Mouse (Mus musculus): ENCODE measurements around the gene Ccn2. TPM values are rescaled to one million over a fixed set of nuclear protein-coding genes. Genes with fewer than 3 reads are reported as not detected.

Gene Ccn2
- polyA plus RNA-seq, 1 experiment from 2014 or later, result 124 TPM

DNA sequence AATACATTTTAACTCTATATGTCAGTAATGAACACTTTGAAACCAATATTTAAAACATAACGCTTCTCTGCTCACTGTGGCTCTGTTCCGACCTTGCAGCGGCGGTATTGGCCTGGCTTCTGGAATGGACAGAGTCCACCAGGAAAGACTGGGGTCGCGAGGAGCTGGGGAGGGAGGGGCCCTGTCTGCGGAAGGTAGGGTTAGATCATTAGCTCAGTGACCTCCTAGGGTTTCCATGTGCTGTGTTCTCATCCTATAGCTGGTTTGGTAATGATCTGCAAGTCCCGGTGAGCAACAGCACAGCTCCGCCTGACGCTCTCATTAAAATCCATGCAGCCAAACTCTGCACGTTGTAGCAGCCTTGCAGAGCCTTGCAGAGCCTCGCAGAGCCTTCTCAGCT lies 32.0 kb downstream of the Ccn2 start:
- ATAC-seq (no peak), DNase-seq (ENCODE audit: low read depth, low spot score) (no peak)
- in situ Hi-C loops (cut with MboI; ENCODE audit: low pct_unique_long_range_greater_than_20kb), result loop anchor here (5.0 to 25.0 kb wide), 3 partner anchors 460 to 812 kb away; no protein-coding TSS in a partner anchor
- POLR2A ChIA-PET, result no interaction called here
- H3K27me3 ChIP-seq, result no peaks in the 10 kb centered on the region
- TF ChIP-seq CTCF (IDR thresholded peaks at IDR 0.05), result no peak
- CTCF ChIA-PET, result interaction anchor here (1.0 to 2.1 kb wide), 2 partner anchors 163 to 315 kb away, joined by 3 to 5 read pairs; no protein-coding TSS in a partner anchor

DNA sequence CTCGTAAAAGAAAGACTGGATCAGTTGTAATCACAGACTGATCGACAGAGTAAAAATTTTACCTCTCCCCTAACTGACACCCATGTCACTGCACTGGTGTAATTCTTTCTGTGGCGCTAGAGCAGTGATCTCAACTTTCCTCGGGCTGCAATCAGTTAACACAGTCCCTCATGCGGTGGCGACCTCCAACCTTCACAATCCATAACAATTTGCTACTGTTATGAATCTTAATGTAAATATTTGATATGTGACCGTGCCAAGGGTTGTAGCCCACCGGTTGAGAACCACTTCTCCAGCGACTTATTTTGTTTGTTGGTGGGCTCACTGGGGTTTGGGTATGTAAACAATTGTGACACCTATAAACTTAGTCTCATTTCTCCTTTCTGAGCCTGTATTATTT lies 33.2 kb downstream of the Ccn2 start:
- POLR2A ChIA-PET, result no interaction called here
- CTCF ChIA-PET, result interaction anchor here (2.1 kb wide), 1 partner anchor 316 kb away, joined by 5 read pairs; no protein-coding TSS in a partner anchor
- no peak for DNase-seq (ENCODE audit: low read depth, low spot score)
- no peak for TF ChIP-seq CTCF (IDR thresholded peaks at IDR 0.05)
- no peaks in the 10 kb centered on the region for H3K27me3 ChIP-seq
- in situ Hi-C loops (cut with MboI; ENCODE audit: low pct_unique_long_range_greater_than_20kb), result loop anchor here (5.0 to 25.0 kb wide), 3 partner anchors 461 to 814 kb away; no protein-coding TSS in a partner anchor
- ATAC-seq, result no peak

DNA sequence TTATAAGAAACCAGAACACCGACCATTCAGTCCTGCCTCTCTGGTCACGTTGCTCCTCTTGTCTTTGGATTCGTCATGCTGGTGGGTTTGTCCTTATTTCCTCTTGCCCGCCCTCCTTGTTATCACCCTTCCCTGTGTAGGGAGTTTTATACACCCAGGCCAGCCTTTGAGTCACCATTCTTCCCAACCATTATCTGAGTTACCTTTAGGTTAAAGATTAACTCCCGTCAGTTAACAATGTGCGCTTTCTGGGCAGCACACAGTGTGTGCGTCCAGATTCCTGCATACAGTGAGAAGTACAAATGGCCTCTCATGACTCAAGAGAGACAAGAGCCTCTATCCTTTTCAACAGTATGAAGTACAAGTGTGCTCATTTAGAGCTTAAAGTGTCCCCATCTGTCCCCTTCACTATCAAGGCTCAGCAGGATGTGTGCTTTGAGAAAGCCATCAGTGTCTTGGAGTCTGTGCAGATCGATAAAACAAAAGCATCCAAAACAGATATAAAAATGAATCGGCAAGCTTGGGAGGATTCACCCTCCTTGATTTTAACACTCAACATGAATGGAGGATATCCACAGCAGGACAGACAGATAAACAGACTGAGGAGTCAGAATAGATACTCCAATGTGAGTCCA lies 34.0 kb downstream of the Ccn2 start:
- DNase-seq (ENCODE audit: low read depth, low spot score) (no peak), ATAC-seq (peak; percentile 76)
- no peak for TF ChIP-seq CTCF (IDR thresholded peaks at IDR 0.05)
- ChIA-PET CTCF (interaction anchor here (0.7 to 1.8 kb wide), 2 partner anchors 161 to 331 kb away, joined by 3 to 9 read pairs; no protein-coding TSS in a partner anchor), POLR2A (no interaction called here)
- in situ Hi-C loops (cut with MboI; ENCODE audit: low pct_unique_long_range_greater_than_20kb), result loop anchor here (5.0 to 25.0 kb wide), 3 partner anchors 462 to 814 kb away; no protein-coding TSS in a partner anchor
- no peaks in the 10 kb centered on the region for H3K27me3 ChIP-seq

DNA sequence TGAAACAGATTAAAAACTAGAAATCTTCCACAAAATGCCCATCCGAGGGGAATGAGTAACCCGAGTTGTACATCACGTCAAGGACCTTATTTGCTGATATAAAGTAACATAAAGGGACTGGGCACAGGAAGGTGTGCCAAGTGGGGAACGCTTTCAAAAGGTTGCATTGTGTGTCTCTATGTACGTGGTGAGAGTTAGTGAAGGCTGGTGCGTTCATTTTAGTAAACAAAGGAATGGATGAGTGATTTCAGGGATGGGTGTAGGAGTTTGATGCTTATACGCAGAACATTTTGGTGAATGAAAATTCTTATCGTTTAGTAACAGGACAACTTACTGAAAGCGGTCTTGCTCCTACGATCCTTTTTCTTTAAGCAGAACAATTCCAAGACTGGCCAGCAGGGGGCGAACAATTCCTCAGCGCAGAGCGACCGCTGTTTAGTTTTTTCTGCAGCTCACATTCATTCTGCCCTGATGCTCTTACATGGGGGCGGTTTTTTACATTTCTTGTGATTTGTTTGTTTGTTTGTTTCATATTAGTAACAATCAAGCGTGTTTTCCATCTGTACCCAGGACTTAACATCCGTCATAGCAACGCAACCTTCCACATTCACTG lies 35.3 kb downstream of the Ccn2 start:
- DNase-seq (ENCODE audit: low read depth, low spot score), result no peak
- POLR2A ChIA-PET, result no interaction called here

DNA sequence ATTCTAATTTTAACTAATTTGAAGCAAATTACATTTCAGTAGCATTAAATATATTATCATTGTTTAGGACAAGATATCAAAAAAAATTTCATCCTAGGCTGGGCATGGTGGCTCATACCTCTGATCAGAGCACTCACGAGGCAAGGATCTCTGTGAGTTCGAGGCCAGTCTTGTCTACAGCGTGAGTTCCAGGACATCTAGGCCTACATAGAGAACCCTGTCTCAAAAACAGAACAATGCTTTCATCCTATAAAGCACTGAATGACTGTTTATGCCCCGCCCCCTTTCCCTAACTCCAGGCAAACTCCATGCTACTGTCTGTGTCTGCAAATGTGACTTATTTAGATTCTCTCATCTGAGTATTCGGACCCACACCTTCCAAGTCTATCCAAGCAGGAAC lies 35.9 kb downstream of the Ccn2 start:
- DNase-seq (ENCODE audit: low read depth, low spot score) (no peak), ATAC-seq (no peak)
- TF ChIP-seq CTCF (IDR thresholded peaks at IDR 0.05), result no peak
- POLR2A ChIA-PET, result no interaction called here
- in situ Hi-C loops (cut with MboI; ENCODE audit: low pct_unique_long_range_greater_than_20kb), result loop anchor here (5.0 to 25.0 kb wide), 2 partner anchors 156 to 581 kb away; no protein-coding TSS in a partner anchor
- no peaks in the 10 kb centered on the region for H3K27me3 ChIP-seq
- CTCF ChIA-PET, result interaction anchor here (0.9 to 1.1 kb wide), 2 partner anchors 22 to 268 kb away, joined by 3 read pairs; no protein-coding TSS in a partner anchor

More for the DNA sequence above, 35.3 kb downstream of the Ccn2 start:
- no peaks in the 10 kb centered on the region for H3K27me3 ChIP-seq
- no peak for ATAC-seq
- peak; percentile 90 for TF ChIP-seq CTCF (IDR thresholded peaks at IDR 0.05)
- in situ Hi-C loops (cut with MboI; ENCODE audit: low pct_unique_long_range_greater_than_20kb), result loop anchor here (5.0 to 25.0 kb wide), 2 partner anchors 157 to 582 kb away; no protein-coding TSS in a partner anchor
- CTCF ChIA-PET, result interaction anchor here (0.9 to 1.8 kb wide), 4 partner anchors 22 to 267 kb away, joined by 3 to 9 read pairs (median 3); no protein-coding TSS in a partner anchor

DNA sequence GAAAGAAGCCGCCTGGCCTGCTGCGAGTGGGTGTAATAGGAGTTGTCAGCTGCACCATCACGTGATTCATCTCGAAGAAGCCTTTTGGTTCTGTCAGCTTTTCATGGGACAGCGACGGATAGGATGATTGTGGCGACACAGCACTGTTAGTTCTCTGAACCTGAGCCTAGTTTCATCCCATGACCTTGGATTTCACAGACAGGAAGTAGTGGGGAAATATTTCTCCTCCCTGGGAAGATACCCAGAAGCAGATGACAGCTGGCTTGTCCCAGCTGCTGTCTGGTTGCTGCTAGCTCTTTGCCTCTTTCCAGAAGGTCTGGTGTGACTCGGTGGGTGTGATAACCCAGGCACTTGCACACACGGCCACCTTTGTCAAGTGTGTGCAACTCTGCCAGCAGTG lies 39.0 kb downstream of the Ccn2 start:
- in situ Hi-C loops (cut with MboI; ENCODE audit: low pct_unique_long_range_greater_than_20kb), result loop anchor here (5.0 to 25.0 kb wide), 2 partner anchors 153 to 578 kb away; no protein-coding TSS in a partner anchor
- TF ChIP-seq CTCF (IDR thresholded peaks at IDR 0.05), result no peak
- ATAC-seq (no peak), DNase-seq (ENCODE audit: low read depth, low spot score) (no peak)
- CTCF ChIA-PET, result no interaction called here
- no peaks in the 10 kb centered on the region for H3K27me3 ChIP-seq
- POLR2A ChIA-PET, result interaction anchor here (0.6 kb wide), 1 partner anchor 242 kb away, joined by 3 read pairs; no protein-coding TSS in a partner anchor

DNA sequence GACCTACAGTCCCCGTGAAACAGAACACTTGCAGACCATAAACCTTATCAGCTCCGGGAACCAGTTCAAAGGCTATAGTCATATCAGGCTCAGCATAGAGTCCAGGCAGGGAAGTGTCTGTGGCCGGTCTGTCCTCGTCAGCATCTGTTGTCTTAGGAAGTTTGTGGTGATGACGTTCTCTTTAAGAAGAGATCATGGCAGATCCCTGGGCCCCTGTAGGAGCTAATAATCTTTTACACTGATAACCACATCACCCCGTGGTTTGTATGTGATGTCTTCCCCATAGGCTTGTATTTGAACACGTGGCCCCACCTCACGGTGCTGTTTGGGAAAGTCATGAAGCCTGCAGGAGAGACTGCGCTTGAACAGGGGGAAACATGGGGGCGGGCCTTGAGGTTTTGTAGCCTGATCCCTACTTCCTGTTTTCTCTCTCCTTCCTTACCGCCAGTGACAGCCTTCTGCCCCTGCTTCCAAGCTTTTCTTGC lies 40.1 kb downstream of the Ccn2 start:
- in situ Hi-C loops (cut with MboI; ENCODE audit: low pct_unique_long_range_greater_than_20kb), result loop anchor here (25.0 kb wide), 1 partner anchor 577 kb away; no protein-coding TSS in a partner anchor
- DNase-seq (ENCODE audit: low read depth, low spot score) (no peak), ATAC-seq (no peak)
- no peak for TF ChIP-seq CTCF (IDR thresholded peaks at IDR 0.05)
- ChIA-PET POLR2A (no interaction called here), CTCF (no interaction called here)
- H3K27me3 ChIP-seq, result no peaks in the 10 kb centered on the region

DNA sequence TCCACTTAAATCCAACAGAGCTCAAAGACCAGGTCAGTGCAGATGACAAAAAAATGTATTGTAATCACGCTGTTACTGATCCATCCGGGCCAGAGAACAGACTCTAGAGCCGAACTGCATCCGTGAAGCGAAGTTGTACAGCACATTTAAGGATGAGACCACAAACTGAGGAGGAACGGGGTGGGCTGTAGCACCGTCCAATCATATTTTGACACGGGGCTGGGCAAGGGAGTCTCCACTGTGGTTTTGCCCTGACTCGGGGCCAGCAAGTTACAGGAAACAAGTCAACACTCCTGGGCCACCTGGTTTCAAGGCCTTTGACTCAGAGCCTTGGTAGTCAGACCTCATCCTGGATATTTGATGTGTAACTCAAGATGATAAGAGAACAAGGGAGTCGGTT lies 40.6 kb downstream of the Ccn2 start:
- H3K27me3 ChIP-seq, result no peaks in the 10 kb centered on the region
- no peak for DNase-seq (ENCODE audit: low read depth, low spot score)
- ATAC-seq, result no peak
- in situ Hi-C loops (cut with MboI; ENCODE audit: low pct_unique_long_range_greater_than_20kb), result loop anchor here (25.0 kb wide), 1 partner anchor 576 kb away; no protein-coding TSS in a partner anchor
- ChIA-PET CTCF (no interaction called here), POLR2A (no interaction called here)
- no peak for TF ChIP-seq CTCF (IDR thresholded peaks at IDR 0.05)

DNA sequence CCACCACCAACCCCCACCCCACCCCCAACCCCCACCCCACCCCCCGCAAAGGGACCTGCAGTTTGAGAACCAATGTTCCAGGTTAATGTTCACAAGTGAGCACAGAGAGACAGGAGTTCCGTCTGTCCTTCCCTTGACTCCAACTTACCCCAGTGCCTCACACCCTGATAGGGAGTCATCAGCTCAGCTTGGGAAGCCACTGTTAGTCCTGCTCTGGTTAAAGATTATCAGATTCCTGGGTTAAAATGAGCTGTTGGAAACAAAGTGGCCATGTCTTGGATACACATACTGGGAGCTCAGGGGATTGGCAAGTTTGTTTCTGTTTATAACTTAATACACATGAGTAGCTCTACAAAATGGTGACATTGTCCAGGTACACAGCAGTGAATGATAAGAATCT lies 41.7 kb downstream of the Ccn2 start:
- H3K27me3 ChIP-seq, result no peaks in the 10 kb centered on the region
- ATAC-seq (peak; percentile 57), DNase-seq (ENCODE audit: low read depth, low spot score) (no peak)
- in situ Hi-C loops (cut with MboI; ENCODE audit: low pct_unique_long_range_greater_than_20kb), result loop anchor here (25.0 kb wide), 1 partner anchor 575 kb away; no protein-coding TSS in a partner anchor
- ChIA-PET CTCF (interaction anchor here (1.3 kb wide), 1 partner anchor 153 kb away, joined by 3 read pairs; no protein-coding TSS in a partner anchor), POLR2A (no interaction called here)
- TF ChIP-seq CTCF (IDR thresholded peaks at IDR 0.05), result no peak

DNA sequence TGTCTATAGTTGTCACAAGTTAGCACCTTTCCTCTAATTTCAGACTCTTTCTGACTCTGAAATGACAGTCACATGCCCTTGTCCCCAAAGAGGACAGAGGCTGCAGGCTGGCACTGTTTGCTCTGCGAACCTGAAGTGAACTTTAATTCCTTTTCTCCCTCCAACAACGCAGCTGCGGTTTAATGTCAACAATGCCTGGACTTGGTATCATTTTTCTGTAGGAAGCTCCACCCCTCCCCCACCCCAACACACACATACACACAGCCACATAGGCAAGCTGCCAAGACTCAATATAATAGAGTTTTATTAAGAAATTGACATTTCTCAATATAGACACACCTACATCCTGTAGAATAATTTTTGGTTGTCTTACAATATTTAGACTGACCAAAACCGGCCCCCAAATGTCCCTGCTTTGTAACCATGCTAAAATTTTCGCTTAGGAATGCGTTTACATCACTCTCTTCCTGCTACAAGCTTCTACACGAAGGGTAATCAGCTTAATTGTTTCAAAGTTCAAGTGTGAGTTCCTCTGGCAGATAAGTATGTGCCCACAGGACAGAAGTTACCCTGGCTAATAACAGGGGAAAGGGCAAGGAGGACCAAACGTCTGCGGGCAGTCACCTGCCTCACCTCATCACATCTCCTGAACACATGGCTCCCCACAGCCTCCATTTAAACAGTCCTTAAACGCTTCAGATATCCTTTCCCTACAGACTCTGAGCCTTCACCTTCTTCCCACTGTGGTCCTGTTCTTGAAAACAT lies 43.2 kb downstream of the Ccn2 start:
- TF ChIP-seq CTCF (IDR thresholded peaks at IDR 0.05), result no peak
- in situ Hi-C loops (cut with MboI; ENCODE audit: low pct_unique_long_range_greater_than_20kb), result loop anchor here (25.0 kb wide), 1 partner anchor 574 kb away; no protein-coding TSS in a partner anchor
- no peak for DNase-seq (ENCODE audit: low read depth, low spot score)
- no peaks in the 10 kb centered on the region for H3K27me3 ChIP-seq
- ChIA-PET POLR2A (no interaction called here), CTCF (no interaction called here)
- no peak for ATAC-seq

Data from Patski (cell line).